Mouse (Mus musculus) cerebellum, adult 11-12 months (tissue): ENCODE data around the gene Epn1.

Source experiments
- DNase-seq: peaks from one replicate; pipeline ENCODE4 v3.0.0; 2022

Gene Epn1

DNA sequence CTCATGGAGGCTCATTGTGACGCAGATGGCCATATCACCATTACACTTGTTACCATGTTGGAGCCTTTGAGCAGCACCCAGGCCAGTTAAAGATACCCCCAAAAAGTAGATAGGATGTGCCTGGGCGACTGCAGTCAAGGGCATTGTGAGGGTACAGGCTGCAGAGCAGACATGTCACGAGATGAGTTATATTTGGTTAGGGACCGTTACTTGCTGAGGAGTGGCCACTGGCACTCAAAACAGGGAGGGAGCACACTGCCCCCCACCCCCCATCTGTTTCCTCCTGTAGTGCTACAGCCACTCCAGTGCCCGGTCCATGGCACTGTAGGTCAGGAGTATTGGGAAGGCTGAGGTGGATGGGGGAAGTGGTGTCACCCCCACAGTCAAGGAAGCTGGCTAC is 18.7 kb downstream of the Epn1 start:
- no peak for DNase-seq

DNA sequence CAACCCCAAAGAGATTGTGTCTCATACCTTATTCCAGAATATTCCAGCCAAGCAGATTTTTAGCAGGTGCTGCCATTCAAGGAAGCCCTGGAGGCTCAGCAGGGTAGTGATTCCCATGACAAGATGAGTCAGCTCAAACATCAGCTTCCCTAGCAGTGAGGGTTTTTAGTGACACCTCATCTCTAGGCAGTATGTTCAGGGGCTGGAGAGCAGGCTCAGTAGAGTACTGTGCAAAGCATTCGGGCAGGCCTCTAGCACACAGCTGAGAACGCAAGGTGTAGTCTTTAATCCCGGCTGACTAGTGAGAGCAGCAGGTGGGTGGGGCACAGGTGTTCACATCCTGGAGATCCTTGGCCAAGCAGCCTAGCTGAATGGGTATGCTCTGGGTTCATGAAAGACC is 19.8 kb downstream of the Epn1 start:
- DNase-seq = no peak

DNA sequence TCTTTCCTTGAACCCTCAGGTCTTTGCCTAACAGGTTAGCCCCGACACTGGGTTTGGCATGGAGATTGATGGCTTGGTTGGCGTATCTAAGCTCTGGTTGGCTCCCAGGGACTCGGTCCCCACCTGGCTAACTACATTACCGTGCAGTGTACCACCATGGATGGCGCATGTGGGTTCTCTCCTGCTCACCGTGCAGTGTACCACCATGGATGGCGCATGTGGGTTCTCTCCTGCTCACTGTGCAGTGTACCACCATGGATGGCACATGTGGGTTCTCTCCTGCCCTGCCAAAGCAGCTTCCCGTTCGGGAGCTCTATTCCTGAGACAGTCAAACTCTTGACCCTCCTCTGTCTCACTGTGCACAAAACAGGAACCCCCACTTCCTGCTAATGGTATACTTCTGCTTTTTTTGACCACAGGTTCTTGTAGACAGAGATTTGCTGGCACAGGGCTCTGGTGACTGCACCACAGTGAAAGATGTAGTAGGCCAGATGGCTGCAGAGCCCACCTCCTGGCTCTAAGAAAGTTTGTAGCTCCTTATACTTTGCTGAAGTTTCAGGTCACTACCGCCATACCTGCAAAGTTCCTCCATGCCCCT is 21.1 kb downstream of the Epn1 start:
- no peak for DNase-seq

DNA sequence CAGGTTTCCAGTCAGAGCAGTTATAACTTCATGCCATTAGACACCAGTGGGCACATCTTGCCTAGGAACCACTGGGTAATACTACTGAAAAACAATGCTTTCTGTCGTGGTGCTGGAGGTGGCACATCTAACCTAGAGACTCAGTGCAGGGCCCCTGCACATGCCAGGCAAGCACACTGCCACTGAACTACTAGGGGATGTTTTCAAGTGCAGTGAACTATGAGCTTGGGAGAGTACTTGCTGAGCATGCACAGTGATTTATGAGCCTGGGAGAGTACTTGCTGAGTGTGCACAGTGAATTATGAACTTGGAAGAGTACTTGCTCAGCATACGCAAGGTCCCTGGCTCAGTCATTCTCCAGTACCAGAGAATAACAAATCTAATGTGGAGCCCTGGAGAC is 22.5 kb downstream of the Epn1 start:
- DNase-seq = no peak

DNA sequence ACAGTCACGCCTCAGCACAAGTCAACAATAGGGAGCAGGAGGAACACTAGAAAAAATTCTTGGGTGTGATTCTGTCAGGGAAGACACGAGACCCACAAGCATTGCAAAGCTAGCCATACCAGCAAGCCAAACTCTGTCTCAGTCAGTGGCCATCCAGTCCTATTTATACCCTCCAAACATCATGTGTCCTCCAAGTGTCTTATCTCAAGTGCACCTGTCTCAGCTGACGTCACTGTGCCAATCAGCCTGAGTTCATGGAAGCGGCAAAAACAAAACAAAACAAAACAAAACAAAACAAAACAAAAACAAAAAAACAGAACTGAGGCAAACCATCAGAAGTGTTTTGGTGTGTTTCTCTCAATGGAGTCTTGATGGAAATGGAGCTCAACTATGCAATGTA is 28.2 kb downstream of the Epn1 start:
- DNase-seq = no peak

DNA sequence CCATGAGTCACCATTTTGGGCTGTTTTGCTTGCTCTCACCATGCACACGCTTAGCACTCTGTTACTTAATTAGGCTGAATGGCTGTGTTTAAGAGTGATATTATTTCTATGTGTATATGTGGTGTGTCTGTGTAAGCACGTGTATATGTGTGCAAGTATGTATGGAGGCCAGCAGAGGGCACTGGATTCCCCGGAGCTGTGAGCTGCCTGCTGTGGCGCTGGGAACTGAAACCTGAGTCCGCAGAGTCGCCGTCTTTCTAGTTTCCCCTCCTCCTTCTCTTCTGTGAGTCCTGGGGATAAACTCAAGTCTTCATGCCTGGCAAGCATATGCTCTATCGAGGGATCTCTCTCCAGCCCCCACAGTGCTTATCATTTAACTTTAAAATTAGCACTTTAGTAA is 29.3 kb downstream of the Epn1 start:
- no peak for DNase-seq

DNA sequence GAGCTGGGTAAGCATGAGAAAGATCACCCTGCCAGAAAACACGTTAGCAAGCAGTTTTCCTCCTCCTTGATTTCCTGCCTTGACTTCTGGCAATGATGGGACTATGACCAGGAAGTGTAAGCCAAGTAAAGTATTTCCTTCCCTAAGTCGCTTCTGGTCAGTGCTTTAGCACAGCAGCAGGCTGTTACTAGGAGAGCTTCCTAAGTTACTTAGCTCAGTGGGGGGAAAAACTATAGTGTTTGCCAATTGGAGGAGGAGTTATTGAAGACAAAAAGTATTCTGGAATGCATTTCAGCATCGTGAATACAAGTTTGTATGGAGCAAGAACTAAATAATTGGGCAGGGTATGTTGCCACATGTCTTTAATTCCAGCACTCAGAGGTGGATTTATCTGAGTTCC is 32.7 kb downstream of the Epn1 start:
- no peak for DNase-seq

DNA sequence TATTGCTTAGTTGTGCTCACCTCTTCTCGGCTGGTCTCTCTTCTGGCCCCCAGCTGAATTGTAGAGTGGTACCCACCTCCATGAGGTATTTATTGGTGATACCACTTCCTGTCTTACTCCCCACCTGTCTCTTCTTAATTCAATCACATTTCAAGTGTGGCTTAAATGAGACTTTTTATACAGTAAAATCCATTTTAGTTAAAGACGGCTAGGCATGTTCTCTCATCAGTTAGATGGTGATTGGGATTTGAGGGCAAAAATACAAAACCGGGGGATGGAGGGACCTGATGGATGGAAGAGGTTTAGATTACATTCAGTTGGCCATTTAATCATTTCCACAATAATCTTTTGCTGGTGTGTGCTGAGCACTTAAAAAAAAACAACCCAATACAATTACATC is 36.8 kb downstream of the Epn1 start, which contains the start of gene Rfpl4:
Gene Rfpl4, minus strand, starts transcription at position 101 of the 400 bp plus-strand sequence.
- no peak for DNase-seq

DNA sequence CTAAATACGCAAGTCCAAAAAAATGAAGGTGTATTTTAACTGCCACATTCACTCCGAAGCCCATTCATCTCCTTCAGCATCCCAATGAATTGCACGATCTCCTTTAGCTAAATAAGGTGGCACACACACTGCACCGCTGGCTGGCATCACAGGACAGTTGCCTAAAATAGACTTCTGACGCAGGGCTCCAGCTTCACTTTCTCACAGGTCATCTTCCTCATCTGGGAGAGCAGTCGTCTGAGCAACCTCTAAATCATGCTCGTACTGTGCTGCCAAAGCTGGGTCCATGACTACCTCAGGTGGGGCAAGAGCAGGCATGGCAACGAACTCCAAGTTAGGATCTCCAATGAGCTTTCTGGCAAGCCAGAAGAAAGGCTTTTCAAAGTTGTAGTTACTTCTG is 45.0 kb downstream of the Epn1 start:
- DNase-seq = no peak

DNA sequence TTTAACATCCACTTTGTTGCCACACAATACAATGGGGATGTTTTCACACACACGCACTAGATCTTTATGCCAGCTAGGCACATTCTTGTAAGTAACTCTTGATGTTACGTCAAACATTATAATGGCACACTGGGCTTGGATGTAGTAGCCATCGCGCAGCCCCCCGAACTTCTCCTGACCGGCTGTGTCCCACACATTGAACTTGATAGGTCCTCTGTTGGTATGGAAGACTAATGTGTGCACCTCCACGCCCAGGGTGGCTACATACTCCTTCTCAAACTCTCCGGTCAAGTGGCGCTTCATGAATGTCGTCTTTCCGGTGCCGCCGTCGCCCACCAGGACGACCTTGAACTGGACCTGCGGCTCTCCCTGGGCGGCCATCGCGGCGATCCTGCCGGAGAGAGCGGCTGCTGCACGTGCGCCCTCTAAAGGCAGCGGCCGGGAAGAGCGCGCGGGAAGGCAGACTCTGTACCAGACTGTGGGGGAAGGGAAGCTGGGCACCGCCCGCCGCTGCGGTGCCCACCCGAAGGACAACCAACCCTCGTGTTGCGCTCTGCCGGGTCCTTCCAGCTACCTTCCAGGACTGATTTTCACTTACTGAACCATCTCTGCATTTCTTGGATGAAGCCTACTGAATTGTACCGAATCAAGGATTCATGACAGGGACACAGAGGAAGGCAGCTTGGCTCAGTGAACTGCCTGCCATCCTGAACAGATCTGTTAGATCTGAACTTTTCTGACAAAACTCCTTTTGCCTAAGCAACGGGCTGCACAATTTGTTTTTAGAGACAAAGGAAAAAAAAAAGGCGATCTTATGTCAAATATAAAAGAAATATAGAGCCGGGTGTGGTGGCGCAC is 45.7 kb downstream of the Epn1 start, which contains the start of gene Rasl2-9:
Gene Rasl2-9, minus strand, starts transcription at position 402 of the 858 bp plus-strand sequence.
- DNase-seq = peak; percentile 51
